Mouse (Mus musculus): ENCODE data around the gene Pparg. TPM values are rescaled to one million over a fixed set of nuclear protein-coding genes. Genes with fewer than 3 reads are reported as not detected.

The Pparg gene
- polyA plus RNA-seq, 1 experiment from 2014 or later = 13.9 TPM

GRCm38 (mm10) chr6:115321883-115322351, 38.8 kb upstream of the Pparg start:
- 59% methylated on average over 6 of the region's 6 CpGs for WGBS
- H3K9me3 ChIP-seq (ENCODE audit: control insufficient read depth, low read length) = no peaks in the 10 kb centered on the region
- H3K27me3 ChIP-seq (replicated peaks; ENCODE audit: control insufficient read depth, insufficient read depth, low read length) = no peaks in the 10 kb centered on the region
- no peaks in the 10 kb centered on the region for H3K36me3 ChIP-seq (ENCODE audit: control insufficient read depth, insufficient read depth, low read length)
- no peak overlapping the region for H3K9ac ChIP-seq (ENCODE audit: low read depth, low read length)
- H3K4me1 ChIP-seq (ENCODE audit: control insufficient read depth, insufficient read depth, low read length) = peaks cover 3% of the 10 kb centered on the region; the same call in 1 of the 2 replicates
- H3K4me2 ChIP-seq (ENCODE audit: low read depth, low read length) = no peak overlapping the region
- H3K4me3 ChIP-seq (ENCODE audit: low read length) = no peak overlapping the region
- no peak for ATAC-seq
- no peak overlapping the region for H3K27ac ChIP-seq (ENCODE audit: low read length)

DNA sequence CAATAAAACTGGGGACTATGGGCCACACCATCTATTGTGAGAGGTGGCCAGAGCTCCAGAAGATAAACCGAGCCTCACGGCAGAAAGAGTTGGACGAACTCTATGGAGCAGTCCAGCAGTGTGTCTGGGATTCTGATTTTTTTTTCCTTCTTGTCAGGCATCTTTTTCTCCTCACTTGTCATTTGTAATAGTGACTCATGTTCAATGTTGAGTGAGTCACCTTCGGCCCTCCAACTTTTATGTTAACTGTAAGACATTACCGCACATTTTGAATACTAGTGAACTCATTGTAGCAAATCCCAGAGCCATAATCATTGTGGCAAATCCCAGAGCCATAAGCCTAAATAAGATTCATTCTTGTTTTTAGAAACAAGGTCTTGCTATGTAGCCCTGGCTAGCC, 37.8 kb upstream of the Pparg start:
- Histone ChIP-seq H3K27ac (ENCODE audit: low read length) (no peak overlapping the region), H3K4me3 (ENCODE audit: low read length) (no peak overlapping the region), H3K27me3 (replicated peaks; ENCODE audit: control insufficient read depth, insufficient read depth, low read length) (no peaks in the 10 kb centered on the region), H3K4me2 (ENCODE audit: low read depth, low read length) (no peak overlapping the region), H3K9me3 (ENCODE audit: control insufficient read depth, low read length) (no peaks in the 10 kb centered on the region), H3K36me3 (ENCODE audit: control insufficient read depth, insufficient read depth, low read length) (no peaks in the 10 kb centered on the region), H3K4me1 (ENCODE audit: control insufficient read depth, insufficient read depth, low read length) (peaks cover 3% of the 10 kb centered on the region; the same call in 1 of the 2 replicates), H3K9ac (ENCODE audit: low read depth, low read length) (no peak overlapping the region)
- WGBS = 91% methylated on average over 5 of the region's 5 CpGs
- ATAC-seq = no peak

- no peaks in the 10 kb centered on the region for H3K27me3 ChIP-seq (replicated peaks; ENCODE audit: control insufficient read depth, insufficient read depth, low read length)
- no peaks in the 10 kb centered on the region for H3K36me3 ChIP-seq (ENCODE audit: control insufficient read depth, insufficient read depth, low read length)
- H3K4me1 ChIP-seq (ENCODE audit: control insufficient read depth, insufficient read depth, low read length) = peaks cover 7% of the 10 kb centered on the region; the same call in 1 of the 2 replicates
- no peak for ATAC-seq
- no peaks in the 10 kb centered on the region for H3K9me3 ChIP-seq (ENCODE audit: control insufficient read depth, low read length)
- H3K4me2 ChIP-seq (ENCODE audit: low read depth, low read length) = no peak overlapping the region
- no peak overlapping the region for H3K9ac ChIP-seq (ENCODE audit: low read depth, low read length)
- no peak overlapping the region for H3K27ac ChIP-seq (ENCODE audit: low read length)
- H3K4me3 ChIP-seq (ENCODE audit: low read length) = no peak overlapping the region
Measured at GRCm38 (mm10) chr6:115330964-115331363, 29.8 kb upstream of the Pparg start.

GRCm38 (mm10) chr6:115333099-115333694, 27.6 kb upstream of the Pparg start:
- no peak overlapping the region for H3K27ac ChIP-seq (ENCODE audit: low read length)
- H3K9ac ChIP-seq (ENCODE audit: low read depth, low read length) = no peak overlapping the region
- no peaks in the 10 kb centered on the region for H3K27me3 ChIP-seq (replicated peaks; ENCODE audit: control insufficient read depth, insufficient read depth, low read length)
- peaks cover 7% of the 10 kb centered on the region; the same call in 1 of the 2 replicates for H3K4me1 ChIP-seq (ENCODE audit: control insufficient read depth, insufficient read depth, low read length)
- H3K4me3 ChIP-seq (ENCODE audit: low read length) = no peak overlapping the region
- no peaks in the 10 kb centered on the region for H3K36me3 ChIP-seq (ENCODE audit: control insufficient read depth, insufficient read depth, low read length)
- ATAC-seq = peak; percentile 87
- 51% methylated on average over 2 of the region's 2 CpGs for WGBS
- H3K4me2 ChIP-seq (ENCODE audit: low read depth, low read length) = no peak overlapping the region
- no peaks in the 10 kb centered on the region for H3K9me3 ChIP-seq (ENCODE audit: control insufficient read depth, low read length)

- ATAC-seq = no peak
- 46% methylated on average over 6 of the region's 6 CpGs for WGBS
- Histone ChIP-seq H3K4me3 (ENCODE audit: low read length) (no peak overlapping the region), H3K4me2 (ENCODE audit: low read depth, low read length) (no peak overlapping the region), H3K27me3 (replicated peaks; ENCODE audit: control insufficient read depth, insufficient read depth, low read length) (no peaks in the 10 kb centered on the region), H3K9ac (ENCODE audit: low read depth, low read length) (no peak overlapping the region), H3K9me3 (ENCODE audit: control insufficient read depth, low read length) (no peaks in the 10 kb centered on the region), H3K4me1 (ENCODE audit: control insufficient read depth, insufficient read depth, low read length) (peaks cover 7% of the 10 kb centered on the region; the same call in 1 of the 2 replicates), H3K36me3 (ENCODE audit: control insufficient read depth, insufficient read depth, low read length) (no peaks in the 10 kb centered on the region), H3K27ac (ENCODE audit: low read length) (no peak overlapping the region)
Measured at GRCm38 (mm10) chr6:115335536-115335935, 25.2 kb upstream of the Pparg start.

- ATAC-seq = 0 out of 2 replicates have a peak, but pooled peaks have one; percentile 43
- H3K27ac ChIP-seq (ENCODE audit: low read length) = no peak overlapping the region
- no peaks in the 10 kb centered on the region for H3K27me3 ChIP-seq (replicated peaks; ENCODE audit: control insufficient read depth, insufficient read depth, low read length)
- H3K4me2 ChIP-seq (ENCODE audit: low read depth, low read length) = no peak overlapping the region
- H3K9me3 ChIP-seq (ENCODE audit: control insufficient read depth, low read length) = no peaks in the 10 kb centered on the region
- no peak overlapping the region for H3K9ac ChIP-seq (ENCODE audit: low read depth, low read length)
- no peaks in the 10 kb centered on the region for H3K36me3 ChIP-seq (ENCODE audit: control insufficient read depth, insufficient read depth, low read length)
- 61% methylated on average over 2 of the region's 2 CpGs for WGBS
- no peak overlapping the region for H3K4me3 ChIP-seq (ENCODE audit: low read length)
- H3K4me1 ChIP-seq (ENCODE audit: control insufficient read depth, insufficient read depth, low read length) = peaks cover 10% of the 10 kb centered on the region; the same call in 1 of the 2 replicates
Measured at GRCm38 (mm10) chr6:115340084-115340483, 20.7 kb upstream of the Pparg start.

DNA sequence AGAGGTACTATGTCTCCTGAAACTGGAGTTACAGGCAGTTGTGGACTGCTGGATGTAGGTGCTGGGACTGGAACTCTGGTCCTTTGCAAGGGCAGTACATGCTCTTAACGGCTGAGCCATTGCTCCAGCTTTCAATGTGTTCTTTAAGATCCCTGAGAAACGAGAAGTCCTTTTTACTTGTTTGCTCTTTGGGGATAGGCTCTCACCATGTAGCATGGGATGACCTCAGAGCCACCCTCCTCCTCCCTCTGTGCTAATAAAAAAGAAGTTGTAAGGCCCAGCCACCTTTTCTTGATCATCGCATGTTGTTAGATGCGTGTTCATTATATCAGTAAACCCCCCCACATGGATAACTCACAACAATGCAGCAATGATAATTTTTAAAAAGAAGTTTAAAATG, 17.7 kb upstream of the Pparg start:
- peaks cover 7% of the 10 kb centered on the region; the same call in 1 of the 2 replicates for H3K4me1 ChIP-seq (ENCODE audit: control insufficient read depth, insufficient read depth, low read length)
- H3K27ac ChIP-seq (ENCODE audit: low read length) = no peak overlapping the region
- H3K36me3 ChIP-seq (ENCODE audit: control insufficient read depth, insufficient read depth, low read length) = no peaks in the 10 kb centered on the region
- ATAC-seq = no peak
- no peaks in the 10 kb centered on the region for H3K9me3 ChIP-seq (ENCODE audit: control insufficient read depth, low read length)
- no peak overlapping the region for H3K4me3 ChIP-seq (ENCODE audit: low read length)
- H3K4me2 ChIP-seq (ENCODE audit: low read depth, low read length) = no peak overlapping the region
- H3K27me3 ChIP-seq (replicated peaks; ENCODE audit: control insufficient read depth, insufficient read depth, low read length) = no peaks in the 10 kb centered on the region
- H3K9ac ChIP-seq (ENCODE audit: low read depth, low read length) = no peak overlapping the region
- WGBS = 59% methylated on average over 4 of the region's 4 CpGs

DNA sequence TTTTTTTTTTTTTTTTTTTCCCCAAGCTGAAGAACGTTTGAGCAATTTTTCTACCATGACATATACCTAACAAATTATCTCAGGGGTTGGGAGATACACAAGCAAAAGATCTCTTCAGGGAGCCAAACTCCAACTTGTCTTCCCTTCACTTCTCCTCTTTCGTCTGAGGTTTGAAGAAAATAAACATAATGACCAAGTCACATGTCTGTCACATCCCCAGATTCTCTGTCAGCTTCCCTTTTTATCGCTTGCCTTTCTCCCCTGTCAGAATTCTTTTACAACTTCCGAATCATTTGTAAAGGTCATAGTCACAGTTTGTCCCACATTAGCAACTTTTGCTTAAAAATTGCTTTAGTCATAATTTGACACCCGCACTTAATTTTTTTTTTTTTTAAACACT, 17.2 kb upstream of the Pparg start:
- no peak for ATAC-seq
- Histone ChIP-seq H3K9ac (ENCODE audit: low read depth, low read length) (no peak overlapping the region), H3K4me1 (ENCODE audit: control insufficient read depth, insufficient read depth, low read length) (peaks cover 7% of the 10 kb centered on the region; the same call in 1 of the 2 replicates), H3K4me3 (ENCODE audit: low read length) (no peak overlapping the region), H3K4me2 (ENCODE audit: low read depth, low read length) (no peak overlapping the region), H3K27ac (ENCODE audit: low read length) (no peak overlapping the region), H3K27me3 (replicated peaks; ENCODE audit: control insufficient read depth, insufficient read depth, low read length) (no peaks in the 10 kb centered on the region), H3K36me3 (ENCODE audit: control insufficient read depth, insufficient read depth, low read length) (no peaks in the 10 kb centered on the region), H3K9me3 (ENCODE audit: control insufficient read depth, low read length) (no peaks in the 10 kb centered on the region)
- 50% methylated on average over 5 of the region's 5 CpGs for WGBS

GRCm38 (mm10) chr6:115344101-115344500, 16.6 kb upstream of the Pparg start:
- Histone ChIP-seq H3K9me3 (ENCODE audit: control insufficient read depth, low read length) (no peaks in the 10 kb centered on the region), H3K9ac (ENCODE audit: low read depth, low read length) (no peak overlapping the region), H3K4me2 (ENCODE audit: low read depth, low read length) (no peak overlapping the region), H3K4me3 (ENCODE audit: low read length) (no peak overlapping the region), H3K36me3 (ENCODE audit: control insufficient read depth, insufficient read depth, low read length) (no peaks in the 10 kb centered on the region), H3K27ac (ENCODE audit: low read length) (no peak overlapping the region), H3K4me1 (ENCODE audit: control insufficient read depth, insufficient read depth, low read length) (peaks cover 7% of the 10 kb centered on the region; the same call in 1 of the 2 replicates), H3K27me3 (replicated peaks; ENCODE audit: control insufficient read depth, insufficient read depth, low read length) (no peaks in the 10 kb centered on the region)
- WGBS = 42% methylated on average over 10 of the region's 10 CpGs
- 0 out of 2 replicates have a peak, but pooled peaks have one; percentile 10 for ATAC-seq
